Mouse (Mus musculus) MEL (cell line): Measurements from ENCODE around the gene Mgat1.

ENCODE experiments used
- CHD1 ChIP-seq: IDR thresholded peaks from 2 replicates; pipeline ENCODE4 v1.6.1; 2012; ENCODE audit warnings: low read depth, mild to moderate bottlenecking, inconsistent platforms, low read length, improper control_type of control experiment
- CTCF ChIP-seq, 3 experiments: IDR thresholded peaks in 2 of 3; conservative IDR thresholded peaks in 1 of 3; 2 replicates each; pipeline ENCODE4 v1.5.1; 2011 to 2012; ENCODE audit warnings: low read length in 3 of 3, low read depth in 2 of 3, mild to moderate bottlenecking in 2 of 3, improper control_type of control experiment in 1 of 3, inconsistent platforms in 1 of 3, mixed read lengths in 1 of 3, moderate library complexity in 1 of 3; ENCODE audit not compliant: control insufficient read depth in 1 of 3, insufficient read depth in 1 of 3, poor library complexity in 1 of 3, severe bottlenecking in 1 of 3
- EP300 ChIP-seq, 2 experiments: IDR thresholded peaks; 2 replicates each; pipeline ENCODE4 v1.6.1; 2011; ENCODE audit warnings: improper control_type of control experiment in 2 of 2, low read length in 2 of 2, low read depth in 1 of 2, mild to moderate bottlenecking in 1 of 2
- GATA1 ChIP-seq: IDR thresholded peaks from 2 replicates; pipeline ENCODE4 v1.6.1; 2011; ENCODE audit warnings: low read depth, low read length, improper control_type of control experiment
- MAFK ChIP-seq: IDR thresholded peaks from 2 replicates; pipeline ENCODE4 v1.6.1; 2011; ENCODE audit warnings: low read depth, mild to moderate bottlenecking, low read length, improper control_type of control experiment, borderline replicate concordance
- MAX ChIP-seq: IDR thresholded peaks from 2 replicates; pipeline ENCODE4 v1.6.1; 2011; ENCODE audit warnings: low read length, improper control_type of control experiment
- MEF2A ChIP-seq: IDR thresholded peaks from 2 replicates; pipeline ENCODE4 v1.6.1; 2014; ENCODE audit warnings: low read depth, mild to moderate bottlenecking, inconsistent platforms, low read length, improper control_type of control experiment; ENCODE audit not compliant: poor library complexity, insufficient replicate concordance, severe bottlenecking; ENCODE audit errors: extremely low read depth
- POLR2A ChIP-seq, 2 experiments: IDR thresholded peaks; 2 replicates each; pipeline ENCODE4 v1.6.1; 2011 to 2012; ENCODE audit warnings: low read length in 2 of 2, mild to moderate bottlenecking in 2 of 2, control low read depth in 1 of 2, improper control_type of control experiment in 1 of 2, low read depth in 1 of 2, moderate library complexity in 1 of 2; ENCODE audit not compliant: control insufficient read depth in 1 of 2, insufficient read depth in 1 of 2, poor library complexity in 1 of 2
- TAL1 ChIP-seq: IDR thresholded peaks from 2 replicates; pipeline ENCODE4 v1.6.1; 2012; ENCODE audit warnings: mild to moderate bottlenecking, inconsistent platforms, low read length, moderate library complexity, mixed read lengths
- TBP ChIP-seq: IDR thresholded peaks from 2 replicates; pipeline ENCODE4 v1.8.0; 2011; ENCODE audit warnings: low read depth, low read length, improper control_type of control experiment
- USF1 ChIP-seq: IDR thresholded peaks from 2 replicates; pipeline ENCODE4 v1.6.1; 2014; ENCODE audit warnings: low read depth, mild to moderate bottlenecking, inconsistent platforms, low read length, improper control_type of control experiment, moderate library complexity
- ZMIZ1 ChIP-seq: IDR thresholded peaks from 2 replicates; pipeline ENCODE4 v1.6.1; 2012; ENCODE audit warnings: low read depth, mild to moderate bottlenecking, inconsistent platforms, low read length, improper control_type of control experiment, moderate library complexity

DNA sequence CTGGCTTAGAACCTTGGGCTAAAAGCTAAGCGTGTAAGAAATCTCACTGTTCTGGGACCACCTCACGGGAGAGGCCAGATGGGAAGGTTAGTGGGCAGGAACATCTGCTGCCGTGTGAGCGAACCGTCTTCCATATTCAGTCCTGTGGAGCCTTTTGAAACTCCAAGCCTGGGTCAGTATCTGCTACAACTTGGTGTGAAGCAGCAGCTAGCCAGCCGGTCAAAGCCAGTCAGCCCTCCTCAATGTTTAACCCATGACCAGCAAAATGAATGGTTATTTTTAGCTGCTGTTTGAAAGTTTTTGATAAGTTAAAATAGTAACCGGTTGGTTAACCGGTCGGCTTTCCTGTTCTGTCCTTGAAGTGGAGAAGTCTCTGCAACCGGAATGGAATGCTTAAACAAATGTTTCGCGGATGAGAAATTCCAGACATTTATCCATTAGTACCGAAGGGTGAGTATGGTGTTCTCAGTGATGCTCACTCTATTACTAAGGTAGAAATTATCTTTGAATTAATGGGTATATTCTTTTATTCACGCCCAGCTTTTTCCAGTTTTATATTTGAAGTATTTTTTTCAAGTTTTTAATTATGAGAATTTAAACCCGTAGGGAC is 24.1 kb downstream of the Mgat1 start:
- TF ChIP-seq CTCF (IDR thresholded peaks at IDR 0.05 in 2 of 3, conservative IDR thresholded peaks at IDR 0.05 in 1 of 3; ENCODE audit: control insufficient read depth in 1 of 3, insufficient read depth in 1 of 3, low read depth in 2 of 3, low read length in 3 of 3, poor library complexity in 1 of 3, severe bottlenecking in 1 of 3) (no peak), MAX (no peak), EP300 (IDR thresholded peaks at IDR 0.05; ENCODE audit: low read depth in 1 of 2, low read length in 2 of 2) (no peak), GATA1 (no peak), MAFK (no peak), CHD1 (no peak), ZMIZ1 (no peak), POLR2A (IDR thresholded peaks at IDR 0.05; ENCODE audit: control insufficient read depth in 1 of 2, insufficient read depth in 1 of 2, low read depth in 1 of 2, low read length in 2 of 2, poor library complexity in 1 of 2) (no peak), TAL1 (no peak), MEF2A (no peak), USF1 (no peak), TBP (no peak)
